Mouse (Mus musculus): ENCODE results near the gene C130073F10Rik.
"Not testable (repeated sequence)": the region's sequence is repeated elsewhere in the genome, so short reads cannot be mapped to it uniquely, and the experiment has no call there.

- not testable (repeated sequence) for TF ChIP-seq CTCF (IDR thresholded peaks at IDR 0.05; ENCODE audit: borderline replicate concordance, extremely low read depth, insufficient read depth, insufficient read length); POLR2A (IDR thresholded peaks at IDR 0.05; ENCODE audit: borderline replicate concordance, extremely low read depth, insufficient read depth, insufficient read length, poor library complexity, severe bottlenecking)
Measured at GRCm38 (mm10) chr4:101843923-101844322, 49.7 kb downstream of the C130073F10Rik start, which contains the start of gene B020004J07Rik.

All from brain, embryonic 14.5 days (tissue).